Mouse (Mus musculus) neural tube, embryonic 14.5 days (tissue): ENCODE measurements at regions not wholly inside any gene's neighbourhood (a gene's known extent, or its start where the extent isn't known, plus 50 kb on each side); places are given as distances from the start of the nearest gene placed in this dataset.

ENCODE experiments used
- ATAC-seq: fragments of 200-750 bp; cut with Nextera tagmentation; 2 replicates; pipeline ENCODE4 v1.8.0; 2017; ENCODE audit warnings: low read depth, mild to moderate bottlenecking, moderate TSS enrichment, moderate library complexity
- H3K27ac ChIP-seq: fragments of 300-500 bp; sonication (generic); 2 replicates; pipeline ENCODE4 v1.5.1; 2014; ENCODE audit warnings: low read depth, mild to moderate bottlenecking, control low read depth, low read length, moderate library complexity, mixed read lengths
- H3K27me3 ChIP-seq: fragments of 300-500 bp; sonication (generic); 2 replicates; pipeline ENCODE4 v1.6.1; 2014; ENCODE audit warnings: low read length; ENCODE audit not compliant: control insufficient read depth, insufficient read depth
- H3K36me3 ChIP-seq: fragments of 300-500 bp; sonication (generic); 2 replicates; pipeline ENCODE4 v1.6.1; 2014; ENCODE audit warnings: low read length, mixed read lengths; ENCODE audit not compliant: control insufficient read depth, insufficient read depth
- H3K4me1 ChIP-seq: fragments of 300-500 bp; sonication (generic); 2 replicates; pipeline ENCODE4 v1.6.1; 2014; ENCODE audit warnings: low read length; ENCODE audit not compliant: control insufficient read depth, insufficient read depth
- H3K4me2 ChIP-seq: fragments of 300-500 bp; sonication (generic); 2 replicates; pipeline ENCODE4 v1.6.1; 2014; ENCODE audit warnings: mild to moderate bottlenecking, low read depth, low read length, control low read depth
- H3K4me3 ChIP-seq: fragments of 300-500 bp; sonication (generic); 2 replicates; pipeline ENCODE4 v1.5.1; 2014; ENCODE audit warnings: low read depth, low read length, control low read depth, mixed read lengths
- H3K9ac ChIP-seq: fragments of 300-500 bp; sonication (generic); replicated peaks from 2 replicates; pipeline ENCODE4 v1.6.1; 2014; ENCODE audit warnings: low read depth, mild to moderate bottlenecking, control low read depth, low read length, mixed read lengths
- H3K9me3 ChIP-seq: fragments of 300-500 bp; sonication (generic); 2 replicates; pipeline ENCODE4 v1.6.1; 2016; ENCODE audit warnings: low read length; ENCODE audit not compliant: control insufficient read depth
- WGBS: fragments of 180-500 bp; shearing (Covaris S2); extraction: QIAGEN DNeasy Blood & Tissue Kit; methylation state at CpG from one replicate; pipeline ENCODE4 v1.1.7; 2014; 5-methylcytosine and 5-hydroxymethylcytosine counted together

DNA sequence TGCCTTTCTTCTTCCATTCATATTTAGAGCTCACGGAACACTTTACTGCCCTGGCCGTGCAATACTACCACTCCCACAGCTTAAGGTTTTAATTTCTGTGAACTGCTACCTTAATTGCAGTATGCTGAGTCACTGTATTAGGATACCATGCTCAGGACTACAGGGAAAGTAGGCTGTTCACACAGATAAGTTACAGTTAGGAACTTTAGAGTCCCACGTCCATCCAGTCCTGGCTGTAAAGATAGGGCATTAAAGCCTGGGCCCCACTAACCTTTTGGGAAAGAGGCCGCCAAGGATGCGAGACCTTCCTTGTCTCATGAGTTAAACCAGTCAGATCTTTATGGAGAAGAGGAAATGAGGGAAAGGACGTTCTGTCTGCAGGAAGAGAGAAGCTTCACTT lies 574.6 kb downstream of the Stpg2 start:
- ATAC-seq: no peak
- no peak overlapping the region for H3K4me3 ChIP-seq
- H3K27me3 ChIP-seq: no peaks in the 10 kb centered on the region
- no peaks in the 10 kb centered on the region for H3K9me3 ChIP-seq
- no peaks in the 10 kb centered on the region for H3K36me3 ChIP-seq
- no peak overlapping the region for H3K9ac ChIP-seq
- H3K4me2 ChIP-seq: no peak overlapping the region
- no peaks in the 10 kb centered on the region for H3K4me1 ChIP-seq
- WGBS: 73% methylated on average over 6 of the region's 6 CpGs
- H3K27ac ChIP-seq: no peak overlapping the region

DNA sequence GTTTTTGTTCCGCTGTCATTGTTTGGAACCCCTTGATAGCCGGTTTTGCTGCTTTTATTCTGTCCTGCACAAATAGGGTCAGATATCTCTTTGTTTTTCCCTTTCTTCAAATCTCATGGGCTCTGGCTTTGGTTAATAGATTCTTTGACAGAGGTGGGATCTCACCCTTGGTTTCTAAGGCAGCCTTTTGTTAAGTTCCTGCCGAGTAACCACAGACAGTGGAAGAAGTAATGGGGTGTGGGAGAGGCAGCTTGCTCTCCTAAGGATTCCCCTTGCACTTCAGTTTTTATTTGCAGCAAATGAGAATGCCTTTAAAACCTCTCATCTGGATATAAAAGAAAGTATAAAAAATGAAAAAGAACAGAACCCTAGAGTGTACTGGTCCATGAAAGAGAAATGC lies 577.9 kb downstream of the Stpg2 start:
- no peaks in the 10 kb centered on the region for H3K36me3 ChIP-seq
- ATAC-seq: 0 out of 2 replicates have a peak, but pooled peaks have one; percentile 44
- H3K9me3 ChIP-seq: no peaks in the 10 kb centered on the region
- no peak overlapping the region for H3K4me2 ChIP-seq
- H3K27me3 ChIP-seq: no peaks in the 10 kb centered on the region
- no peak overlapping the region for H3K9ac ChIP-seq
- no peak overlapping the region for H3K4me3 ChIP-seq
- H3K4me1 ChIP-seq: no peaks in the 10 kb centered on the region
- H3K27ac ChIP-seq: no peak overlapping the region
- WGBS: 32% methylated on average over 3 of the region's 3 CpGs

DNA sequence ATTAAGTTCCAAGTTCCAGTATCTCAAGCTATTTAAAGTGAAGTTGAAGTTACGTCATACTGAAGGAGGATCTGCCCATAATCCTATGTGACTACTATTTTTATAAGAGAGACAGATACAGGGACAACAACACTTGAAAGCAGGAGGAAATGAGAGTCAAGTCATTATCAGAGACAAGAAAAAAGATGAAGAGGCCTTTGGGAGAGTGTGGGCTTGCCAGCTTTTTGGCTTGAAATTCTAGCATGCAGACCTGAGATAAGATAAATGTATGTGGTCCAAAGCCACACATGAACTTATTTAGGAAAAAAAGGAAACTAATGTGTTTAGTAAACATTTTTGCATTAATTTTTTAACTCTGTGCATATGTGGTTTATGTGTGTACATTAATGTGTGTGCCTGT lies 581.0 kb downstream of the Stpg2 start:
- H3K9ac ChIP-seq: no peak overlapping the region
- no peaks in the 10 kb centered on the region for H3K27me3 ChIP-seq
- no peak overlapping the region for H3K4me3 ChIP-seq
- whole genome bisulfite sequencing: 90% methylated on average over 1 of the region's 1 CpGs
- no peaks in the 10 kb centered on the region for H3K9me3 ChIP-seq
- no peaks in the 10 kb centered on the region for H3K36me3 ChIP-seq
- H3K4me1 ChIP-seq: no peaks in the 10 kb centered on the region
- H3K4me2 ChIP-seq: no peak overlapping the region
- ATAC-seq: no peak
- no peak overlapping the region for H3K27ac ChIP-seq

DNA sequence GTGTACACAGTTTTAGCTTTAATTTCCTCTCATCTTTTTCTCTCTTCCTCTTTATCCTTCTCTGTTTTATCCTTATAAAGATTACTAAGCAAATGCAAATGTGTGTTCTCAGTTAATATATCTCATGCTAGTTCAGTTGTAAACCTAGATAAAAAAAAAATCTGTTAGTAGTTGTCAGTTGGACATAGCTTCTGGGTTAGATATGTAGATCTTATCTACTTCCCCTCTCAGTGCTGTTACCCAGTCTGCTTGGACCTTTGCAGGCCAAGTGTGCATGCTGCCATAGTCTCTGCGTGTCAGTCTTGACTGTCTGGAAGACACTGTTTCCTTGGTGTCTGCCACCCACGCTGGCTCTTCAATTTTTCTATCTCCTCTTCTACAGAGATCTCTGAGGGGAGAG lies 583.4 kb downstream of the Stpg2 start:
- H3K36me3 ChIP-seq: no peaks in the 10 kb centered on the region
- no peak for ATAC-seq
- H3K9me3 ChIP-seq: no peaks in the 10 kb centered on the region
- WGBS: 85% methylated on average over 2 of the region's 2 CpGs
- H3K27ac ChIP-seq: no peak overlapping the region
- H3K27me3 ChIP-seq: no peaks in the 10 kb centered on the region
- no peak overlapping the region for H3K4me2 ChIP-seq
- H3K4me3 ChIP-seq: no peak overlapping the region
- no peaks in the 10 kb centered on the region for H3K4me1 ChIP-seq
- no peak overlapping the region for H3K9ac ChIP-seq

DNA sequence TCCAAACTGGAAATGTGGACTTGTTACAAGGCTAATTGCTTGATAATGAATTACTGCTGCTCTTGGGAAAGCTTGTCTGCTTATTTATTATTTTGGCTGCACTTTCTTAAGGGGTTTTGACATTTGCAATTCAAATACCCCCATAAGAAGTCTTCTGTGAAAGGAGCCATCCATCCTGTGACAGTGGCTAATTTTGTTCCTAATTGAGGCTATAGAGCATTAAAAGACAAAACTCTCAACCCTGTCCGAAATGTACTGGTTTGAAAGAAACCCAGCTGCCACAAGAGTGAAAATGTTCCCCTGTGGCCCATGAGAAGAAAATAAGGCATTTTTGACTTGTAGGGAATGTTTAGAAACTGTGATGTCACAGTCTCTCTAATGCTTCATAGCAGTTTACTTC lies 591.2 kb downstream of the Stpg2 start:
- WGBS: 23% methylated on average over 1 of the region's 1 CpGs
- H3K4me2 ChIP-seq: no peak overlapping the region
- no peaks in the 10 kb centered on the region for H3K9me3 ChIP-seq
- no peaks in the 10 kb centered on the region for H3K4me1 ChIP-seq
- H3K9ac ChIP-seq: no peak overlapping the region
- H3K27ac ChIP-seq: no peak overlapping the region
- H3K27me3 ChIP-seq: no peaks in the 10 kb centered on the region
- H3K4me3 ChIP-seq: no peak overlapping the region
- no peak for ATAC-seq
- no peaks in the 10 kb centered on the region for H3K36me3 ChIP-seq

DNA sequence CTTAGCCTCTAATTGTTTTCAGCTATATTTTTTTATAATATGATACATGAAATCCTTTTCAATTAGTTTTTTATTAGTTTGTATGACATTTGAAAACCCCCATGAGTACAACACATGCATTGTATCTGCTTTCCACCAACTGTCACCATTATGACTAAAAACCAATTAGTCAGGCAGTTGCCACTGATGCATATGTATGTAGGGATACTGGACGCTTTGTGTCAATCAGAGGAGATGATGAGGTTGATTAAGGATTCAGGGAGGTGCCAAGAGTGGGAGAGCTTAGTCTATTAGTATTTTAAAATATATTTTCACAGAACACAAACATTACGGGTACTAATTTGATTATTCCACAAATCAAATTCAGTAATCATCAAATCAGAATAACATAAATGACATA lies 593.6 kb downstream of the Stpg2 start:
- ATAC-seq: no peak
- no peaks in the 10 kb centered on the region for H3K9me3 ChIP-seq
- no peak overlapping the region for H3K27ac ChIP-seq
- H3K36me3 ChIP-seq: no peaks in the 10 kb centered on the region
- WGBS: 59% methylated on average over 2 of the region's 2 CpGs
- no peaks in the 10 kb centered on the region for H3K27me3 ChIP-seq
- H3K4me3 ChIP-seq: no peak overlapping the region
- H3K4me1 ChIP-seq: no peaks in the 10 kb centered on the region
- no peak overlapping the region for H3K9ac ChIP-seq
- H3K4me2 ChIP-seq: no peak overlapping the region

DNA sequence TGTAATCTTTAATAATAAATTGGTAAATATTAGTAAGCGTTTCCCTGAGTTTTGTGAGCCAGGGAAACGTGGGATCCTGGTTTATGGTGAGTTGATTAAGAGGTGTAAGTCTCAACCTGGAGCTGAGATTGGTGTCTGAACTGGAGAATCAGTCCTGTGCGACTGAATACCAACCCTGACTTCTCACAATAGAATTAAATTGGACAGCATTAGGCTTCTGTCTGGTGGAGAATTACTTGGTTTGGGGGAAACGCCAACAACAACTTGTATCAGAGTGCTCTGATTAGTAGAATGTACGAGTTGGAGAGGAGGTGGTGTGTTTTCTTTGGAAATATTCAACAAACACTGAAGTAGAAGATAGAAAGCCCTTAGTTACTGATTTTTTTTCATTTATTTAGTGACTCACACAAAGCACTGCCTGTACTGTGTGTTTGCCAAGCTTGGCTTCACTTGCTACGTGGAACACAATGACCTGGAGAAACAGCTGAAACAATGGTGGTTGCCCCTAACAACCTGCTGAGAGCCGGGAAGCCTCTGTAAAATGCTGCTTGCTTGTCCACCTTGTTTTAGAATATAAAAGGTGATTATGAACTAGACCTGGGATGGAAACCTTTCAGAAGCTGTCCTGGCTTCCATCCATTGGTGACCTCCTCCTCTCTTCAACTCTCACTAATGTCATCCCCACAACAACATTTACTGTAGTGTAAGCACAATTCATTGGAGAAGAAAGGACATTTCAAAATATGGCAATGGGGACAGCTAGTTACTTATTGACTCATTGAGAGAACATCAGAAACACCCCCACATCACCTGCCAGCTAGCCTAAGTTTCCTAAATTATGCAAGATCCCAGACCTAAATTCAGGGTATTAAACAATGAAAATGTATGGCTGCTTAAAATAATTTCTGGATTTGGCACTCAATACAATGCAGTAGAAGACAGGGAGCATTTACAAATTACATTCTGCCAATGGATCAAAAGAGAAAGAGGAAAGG lies 597.5 kb downstream of the Stpg2 start:
- no peak overlapping the region for H3K9ac ChIP-seq
- no peaks in the 10 kb centered on the region for H3K9me3 ChIP-seq
- H3K27me3 ChIP-seq: no peaks in the 10 kb centered on the region
- WGBS: 52% methylated on average over 7 of the region's 7 CpGs
- no peaks in the 10 kb centered on the region for H3K4me1 ChIP-seq
- no peak overlapping the region for H3K27ac ChIP-seq
- H3K36me3 ChIP-seq: no peaks in the 10 kb centered on the region
- no peak; the same call in 1 of the 2 replicates for ATAC-seq
- H3K4me3 ChIP-seq: no peak overlapping the region
- H3K4me2 ChIP-seq: no peak overlapping the region

DNA sequence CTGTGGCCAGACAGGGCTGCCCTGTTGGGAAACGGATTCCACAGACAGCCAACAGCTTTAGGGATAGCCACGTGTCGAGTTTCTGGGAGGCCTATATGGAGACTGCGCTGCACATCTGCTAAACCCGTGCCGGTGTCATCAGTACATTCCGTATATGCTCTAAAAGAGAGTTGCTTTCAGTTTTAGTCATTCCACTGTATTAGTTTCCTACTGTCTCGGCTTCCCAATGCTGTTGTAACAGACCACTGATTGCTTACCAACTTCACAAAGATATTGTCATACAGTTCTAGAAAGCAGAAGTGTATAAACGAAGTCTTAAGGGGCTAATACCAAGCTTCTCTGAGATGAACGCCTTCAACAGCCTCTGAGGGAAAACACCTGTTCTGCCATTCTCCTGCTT lies 622.5 kb downstream of the Stpg2 start:
- 85% methylated on average over 10 of the region's 10 CpGs for WGBS
- H3K27ac ChIP-seq: no peak overlapping the region
- no peak overlapping the region for H3K4me2 ChIP-seq
- no peak overlapping the region for H3K9ac ChIP-seq
- H3K9me3 ChIP-seq: no peaks in the 10 kb centered on the region
- no peaks in the 10 kb centered on the region for H3K36me3 ChIP-seq
- no peak overlapping the region for H3K4me3 ChIP-seq
- no peaks in the 10 kb centered on the region for H3K27me3 ChIP-seq
- H3K4me1 ChIP-seq: no peaks in the 10 kb centered on the region
- no peak for ATAC-seq

DNA sequence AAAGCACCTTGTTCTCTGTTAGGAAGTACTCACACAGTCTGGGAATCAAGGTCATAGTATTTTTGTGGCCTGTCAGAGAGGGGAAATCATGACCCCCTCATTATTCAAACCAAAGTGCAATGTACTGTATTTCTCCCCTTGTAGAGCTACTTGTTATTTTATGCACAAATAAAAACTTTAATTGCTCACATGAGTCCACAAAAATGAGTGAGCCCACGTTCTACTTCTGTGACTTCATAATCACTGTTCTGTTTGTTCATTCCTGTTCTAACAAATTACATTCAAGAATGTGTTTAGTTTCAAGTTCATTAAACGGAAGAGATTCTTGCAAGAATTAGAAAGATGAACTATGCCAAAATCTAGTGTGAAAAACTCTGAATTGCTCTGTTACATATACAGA lies 623.1 kb downstream of the Stpg2 start:
- Histone ChIP-seq H3K4me1 (no peaks in the 10 kb centered on the region), H3K4me3 (no peak overlapping the region), H3K36me3 (no peaks in the 10 kb centered on the region), H3K9ac (no peak overlapping the region), H3K4me2 (no peak overlapping the region), H3K27ac (no peak overlapping the region), H3K27me3 (no peaks in the 10 kb centered on the region), H3K9me3 (no peaks in the 10 kb centered on the region)
- ATAC-seq: no peak
- WGBS: 69% methylated on average over 2 of the region's 2 CpGs
